Mouse (Mus musculus) heart, postnatal 36 days (tissue): ENCODE data around the gene Large2. TPM values are rescaled to one million over a fixed set of nuclear protein-coding genes. Genes with fewer than 3 reads are reported as not detected.
A peak's percentile ranks its signal among the peaks of the same experiment; 100 is the strongest.

Experiments used
- DNase-seq, 2 experiments: peaks; one replicate each; pipeline ENCODE4 v3.0.0; 2021 to 2022
- intact Hi-C: fragments of 180-260 bp; cut with DNase I; formaldehyde crosslinking; loops from one replicate; pipeline ENCODE4 v1.15.1; 2025
- microRNA-seq, 2 experiments: library from miRNA; unstranded; fragments of <30 nt; microRNA quantifications; one replicate each; pipeline ENCODE4 v1.2.0; 2021; ENCODE audit warnings: borderline number of aligned reads in 2 of 2
- total RNA-seq, 2 experiments: library from RNA; stranded (reverse); gene quantifications; 2 replicates each; pipeline ENCODE4 v1.2.3; 2021

The Large2 gene
- total RNA-seq, 2 experiments from 2014 or later, result not detected

- intact Hi-C loops, result loop anchor here (2.0 kb wide), 3 partner anchors 35 to 345 kb away; no protein-coding TSS in a partner anchor
- no peak for DNase-seq
Observed at GRCm38 (mm10) chr2:92331871-92332270, 42.8 kb downstream of the Large2 start.

GRCm38 (mm10) chr2:92331410-92331809, 43.3 kb downstream of the Large2 start:
- DNase-seq, result no peak
- intact Hi-C loops, result loop anchor here (2.0 kb wide), 2 partner anchors 35 to 107 kb away; no protein-coding TSS in a partner anchor

- DNase-seq, result peak in 1 of 2 experiments; percentile 27
- intact Hi-C loops, result loop anchor here (2.0 kb wide), 2 partner anchors 34 to 108 kb away; no protein-coding TSS in a partner anchor
Observed at GRCm38 (mm10) chr2:92330840-92331239, 43.8 kb downstream of the Large2 start.

DNA sequence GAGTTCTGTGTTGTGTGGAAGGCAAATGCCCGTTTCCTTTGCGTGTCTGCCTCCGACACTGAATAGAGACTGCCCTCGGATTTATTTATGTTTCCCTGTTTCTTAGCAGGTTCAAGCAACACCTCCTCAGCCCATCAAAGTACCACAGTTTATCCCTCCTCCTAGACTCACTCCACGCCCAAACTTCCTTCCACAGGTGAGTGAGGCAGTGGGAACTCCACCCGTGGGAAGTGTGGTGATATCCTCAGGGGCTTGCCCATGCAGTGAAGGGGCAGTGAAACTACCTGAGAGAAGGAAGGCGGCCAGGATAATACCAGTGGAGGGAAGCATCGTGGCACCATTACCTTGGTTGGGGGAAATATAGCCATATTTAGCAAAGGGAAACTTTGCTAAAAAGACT, 46.5 kb downstream of the Large2 start:
- no peak for DNase-seq
- intact Hi-C loops, result no loop called here

GRCm38 (mm10) chr2:92327601-92328000, 47.1 kb downstream of the Large2 start:
- intact Hi-C loops, result no loop called here
- no peak for DNase-seq

DNA sequence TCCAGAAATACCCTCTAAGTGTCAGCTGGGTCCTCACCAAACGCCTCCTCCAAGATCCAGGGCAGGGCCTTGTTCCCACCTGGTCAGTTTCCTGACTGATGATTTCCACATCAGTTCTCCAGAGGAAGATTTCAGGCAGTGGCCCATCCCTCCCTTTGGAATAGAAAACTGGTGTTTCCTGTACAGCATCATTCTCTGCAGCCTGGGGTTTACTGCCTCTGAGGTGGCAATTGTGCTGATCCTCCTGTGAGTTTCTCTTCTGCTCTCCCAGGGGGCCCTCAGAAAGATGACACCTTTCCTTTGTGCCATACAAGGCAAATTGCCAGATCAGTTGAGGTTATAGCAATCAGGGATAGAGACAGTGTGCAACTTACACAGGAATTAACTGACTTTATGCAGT, 48.4 kb downstream of the Large2 start:
- intact Hi-C loops, result no loop called here
- no peak for DNase-seq

DNA sequence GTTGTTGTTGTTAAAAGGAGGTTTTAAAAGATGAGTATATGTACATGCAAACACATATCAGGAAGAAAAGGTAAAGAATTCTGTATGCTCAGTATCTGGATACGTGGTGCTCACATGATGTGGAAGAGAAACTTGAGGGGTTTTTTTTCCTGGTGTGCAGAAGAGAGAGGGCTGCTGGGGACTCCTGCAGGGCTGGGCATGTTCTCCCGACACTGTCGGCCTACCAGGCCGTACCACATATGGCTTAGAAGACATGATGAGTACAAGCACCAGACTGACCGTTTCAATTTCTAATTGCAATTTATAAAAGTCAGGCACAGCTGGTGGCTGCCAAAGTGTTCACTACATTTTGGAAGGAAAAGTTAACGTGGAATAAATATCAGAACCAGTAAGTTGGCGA, 49.0 kb downstream of the Large2 start:
- intact Hi-C loops, result no loop called here
- no peak for DNase-seq

- peak in 1 of 2 experiments; percentile 40 for DNase-seq
Observed at GRCm38 (mm10) chr2:92322669-92323068, 52.0 kb downstream of the Large2 start.

GRCm38 (mm10) chr2:92317228-92317627, 57.4 kb downstream of the Large2 start:
- intact Hi-C loops, result no loop called here
- DNase-seq, result no peak

More at GRCm38 (mm10) chr2:92322669-92323068, 52.0 kb downstream of the Large2 start:
- intact Hi-C loops, result no loop called here

DNA sequence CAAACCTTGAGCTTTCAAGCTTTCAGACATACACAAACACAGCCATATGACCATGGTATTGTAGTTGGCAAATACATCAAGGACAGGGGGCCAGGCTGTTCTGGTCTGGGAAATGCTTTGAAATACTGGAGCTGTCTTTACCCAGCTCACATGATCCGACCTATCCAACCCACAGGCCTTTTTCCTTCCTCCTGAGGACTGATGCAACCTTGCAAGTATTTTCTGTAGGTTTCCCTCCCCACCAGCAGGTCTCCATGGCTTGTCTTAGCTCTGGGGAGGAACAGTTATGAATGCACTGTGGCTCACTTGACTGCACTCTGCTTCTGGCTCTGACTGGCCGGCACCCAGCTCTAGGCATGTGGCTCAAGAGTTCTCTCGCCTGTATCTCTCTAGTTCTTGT, 58.0 kb downstream of the Large2 start:
- no peak for DNase-seq
- intact Hi-C loops, result no loop called here

Small RNA genes lying within 50 kb of the gene (microRNA-seq; reads per million reads assigned to microRNA genes)
- gene Mir7000, result 0 reads per million in 2 experiments

Other genes starting within 250 kb of the Large2 start
- 10 to 100 TPM; 25.8 to 28.9 TPM for gene Pex16, start 193 bp downstream of the Large2 start, total RNA-seq
- 1 to 10 TPM; 1.7 TPM for gene 1700029I15Rik, start 7.7 kb upstream of the Large2 start, total RNA-seq
- 1 to 10 TPM; 4.6 to 4.8 TPM for gene Mapk8ip1, start 26.4 kb upstream of the Large2 start, total RNA-seq
- gene Cry2, start 59.2 kb upstream of the Large2 start, total RNA-seq, result 10 to 100 TPM; 21.8 to 33.4 TPM
- 1 to 10 TPM; 5.8 to 7.5 TPM for gene Slc35c1, start 85.7 kb upstream of the Large2 start, total RNA-seq
- 1 to 10 TPM; 2.6 to 3.3 TPM for gene Chst1, start 224.8 kb upstream of the Large2 start, total RNA-seq